Mouse (Mus musculus): ENCODE data around the gene Sdhaf2. TPM values are rescaled to one million over a fixed set of nuclear protein-coding genes. Genes with fewer than 3 reads are reported as not detected.
A peak's percentile ranks its signal among the peaks of the same experiment; 100 is the strongest.
"Not testable (repeated sequence)": the region's sequence is repeated elsewhere in the genome, so short reads cannot be mapped to it uniquely, and the experiment has no call there.

Sdhaf2 gene
- 10.3 and 17.1 TPM in 2 replicates for polyA plus RNA-seq (2012; rRNA removed)

- peaks cover 10% of the 10 kb centered on the region for H3K36me3 ChIP-seq (ENCODE audit: control insufficient read depth, insufficient read depth, low read length)
- peak within 1 kb of the TSS; percentile 100 for H3K27ac ChIP-seq (ENCODE audit: insufficient read depth, low read depth, low read length)
- H3K4me1 ChIP-seq (ENCODE audit: control insufficient read depth, insufficient read depth, insufficient read length, low read length): no peaks in the 10 kb centered on the region
- TF ChIP-seq POLR2A (IDR thresholded peaks at IDR 0.05; ENCODE audit: low read depth, low read length): no peak
- no peak for TF ChIP-seq CTCF (IDR thresholded peaks at IDR 0.05; ENCODE audit: extremely low read depth, insufficient read length, insufficient replicate concordance, low read depth, low read length)
- WGBS: under 1% methylated on average over 11 of the region's 11 CpGs
- H3K27me3 ChIP-seq (ENCODE audit: control insufficient read depth, insufficient read depth, low read length): no peaks in the 10 kb centered on the region
- H3K4me3 ChIP-seq (ENCODE audit: low read depth, low read length): peak within 1 kb of the TSS; percentile 99
Measured at GRCm38 (mm10) chr19:10525910-10526309, at the start of gene Sdhaf2. Gene Sdhaf2 (minus strand): TSS chr19:10526142.

- Histone ChIP-seq H3K4me1 (ENCODE audit: control insufficient read depth, insufficient read depth, insufficient read length, low read length) (0 out of 2 replicates have a peak, but pooled peaks cover 2% of the 10 kb centered on the region), H3K27me3 (ENCODE audit: control insufficient read depth, insufficient read depth, low read length) (0 out of 2 replicates have a peak, but pooled peaks cover 3% of the 10 kb centered on the region), H3K4me3 (ENCODE audit: low read depth, low read length) (no peak overlapping the region), H3K27ac (ENCODE audit: insufficient read depth, low read depth, low read length) (no peak overlapping the region), H3K36me3 (ENCODE audit: control insufficient read depth, insufficient read depth, low read length) (peaks cover 6% of the 10 kb centered on the region; the same call in 1 of the 2 replicates)
- TF ChIP-seq CTCF (IDR thresholded peaks at IDR 0.05; ENCODE audit: extremely low read depth, insufficient read length, insufficient replicate concordance, low read depth, low read length) (no peak), POLR2A (IDR thresholded peaks at IDR 0.05; ENCODE audit: low read depth, low read length) (no peak)
- WGBS: 92% methylated on average over 6 of the region's 6 CpGs
Measured at GRCm38 (mm10) chr19:10569627-10570026, 43.7 kb upstream of the Sdhaf2 start.

GRCm38 (mm10) chr19:10565217-10565616 lies 39.3 kb upstream of the Sdhaf2 start:
- no peaks in the 10 kb centered on the region for H3K36me3 ChIP-seq (ENCODE audit: control insufficient read depth, insufficient read depth, low read length)
- no peak for TF ChIP-seq POLR2A (IDR thresholded peaks at IDR 0.05; ENCODE audit: low read depth, low read length)
- TF ChIP-seq CTCF (IDR thresholded peaks at IDR 0.05; ENCODE audit: extremely low read depth, insufficient read length, insufficient replicate concordance, low read depth, low read length): no peak
- no peaks in the 10 kb centered on the region for H3K4me1 ChIP-seq (ENCODE audit: control insufficient read depth, insufficient read depth, insufficient read length, low read length)
- 46% methylated on average over 4 of the region's 4 CpGs for WGBS
- H3K27me3 ChIP-seq (ENCODE audit: control insufficient read depth, insufficient read depth, low read length): 0 out of 2 replicates have a peak, but pooled peaks cover 3% of the 10 kb centered on the region
- H3K4me3 ChIP-seq (ENCODE audit: low read depth, low read length): no peak overlapping the region
- H3K27ac ChIP-seq (ENCODE audit: insufficient read depth, low read depth, low read length): no peak overlapping the region

- Histone ChIP-seq H3K4me3 (ENCODE audit: low read depth, low read length) (no peak overlapping the region), H3K36me3 (ENCODE audit: control insufficient read depth, insufficient read depth, low read length) (no peaks in the 10 kb centered on the region), H3K27ac (ENCODE audit: insufficient read depth, low read depth, low read length) (no peak overlapping the region), H3K4me1 (ENCODE audit: control insufficient read depth, insufficient read depth, insufficient read length, low read length) (no peaks in the 10 kb centered on the region), H3K27me3 (ENCODE audit: control insufficient read depth, insufficient read depth, low read length) (0 out of 2 replicates have a peak, but pooled peaks cover 3% of the 10 kb centered on the region)
- WGBS: 75% methylated on average over 6 of the region's 6 CpGs
- no peak for TF ChIP-seq POLR2A (IDR thresholded peaks at IDR 0.05; ENCODE audit: low read depth, low read length)
- no peak for TF ChIP-seq CTCF (IDR thresholded peaks at IDR 0.05; ENCODE audit: extremely low read depth, insufficient read length, insufficient replicate concordance, low read depth, low read length)
Measured at GRCm38 (mm10) chr19:10564278-10564677, 38.3 kb upstream of the Sdhaf2 start.

GRCm38 (mm10) chr19:10562351-10562750 lies 36.4 kb upstream of the Sdhaf2 start:
- Histone ChIP-seq H3K36me3 (ENCODE audit: control insufficient read depth, insufficient read depth, low read length) (no peaks in the 10 kb centered on the region), H3K4me3 (ENCODE audit: low read depth, low read length) (no peak overlapping the region), H3K27me3 (ENCODE audit: control insufficient read depth, insufficient read depth, low read length) (0 out of 2 replicates have a peak, but pooled peaks cover 3% of the 10 kb centered on the region), H3K27ac (ENCODE audit: insufficient read depth, low read depth, low read length) (no peak overlapping the region), H3K4me1 (ENCODE audit: control insufficient read depth, insufficient read depth, insufficient read length, low read length) (no peaks in the 10 kb centered on the region)
- no peak for TF ChIP-seq POLR2A (IDR thresholded peaks at IDR 0.05; ENCODE audit: low read depth, low read length)
- TF ChIP-seq CTCF (IDR thresholded peaks at IDR 0.05; ENCODE audit: extremely low read depth, insufficient read length, insufficient replicate concordance, low read depth, low read length): no peak
- 70% methylated on average over 5 of the region's 5 CpGs for WGBS

- Histone ChIP-seq H3K4me3 (ENCODE audit: low read depth, low read length) (no peak overlapping the region), H3K36me3 (ENCODE audit: control insufficient read depth, insufficient read depth, low read length) (no peaks in the 10 kb centered on the region), H3K27ac (ENCODE audit: insufficient read depth, low read depth, low read length) (0 out of 2 replicates have a peak overlapping the region, but pooled peaks have one; percentile 4), H3K27me3 (ENCODE audit: control insufficient read depth, insufficient read depth, low read length) (0 out of 2 replicates have a peak, but pooled peaks cover 3% of the 10 kb centered on the region), H3K4me1 (ENCODE audit: control insufficient read depth, insufficient read depth, insufficient read length, low read length) (no peaks in the 10 kb centered on the region)
- TF ChIP-seq CTCF (IDR thresholded peaks at IDR 0.05; ENCODE audit: extremely low read depth, insufficient read length, insufficient replicate concordance, low read depth, low read length) (no peak), POLR2A (IDR thresholded peaks at IDR 0.05; ENCODE audit: low read depth, low read length) (no peak)
- WGBS: 56% methylated on average over 6 of the region's 6 CpGs
Measured at GRCm38 (mm10) chr19:10561558-10562314, 35.8 kb upstream of the Sdhaf2 start.

- no peaks in the 10 kb centered on the region for H3K36me3 ChIP-seq (ENCODE audit: control insufficient read depth, insufficient read depth, low read length)
- peaks cover 6% of the 10 kb centered on the region; the same call in 1 of the 2 replicates for H3K4me1 ChIP-seq (ENCODE audit: control insufficient read depth, insufficient read depth, insufficient read length, low read length)
- H3K27ac ChIP-seq (ENCODE audit: insufficient read depth, low read depth, low read length): no peak overlapping the region
- 51% methylated on average over 5 of the region's 5 CpGs for WGBS
- H3K4me3 ChIP-seq (ENCODE audit: low read depth, low read length): no peak overlapping the region
- TF ChIP-seq CTCF (IDR thresholded peaks at IDR 0.05; ENCODE audit: extremely low read depth, insufficient read length, insufficient replicate concordance, low read depth, low read length): no peak
- TF ChIP-seq POLR2A (IDR thresholded peaks at IDR 0.05; ENCODE audit: low read depth, low read length): no peak
- H3K27me3 ChIP-seq (ENCODE audit: control insufficient read depth, insufficient read depth, low read length): 0 out of 2 replicates have a peak, but pooled peaks cover 2% of the 10 kb centered on the region
Measured at GRCm38 (mm10) chr19:10560108-10560507, 34.2 kb upstream of the Sdhaf2 start.

GRCm38 (mm10) chr19:10557837-10558375 lies 32.0 kb upstream of the Sdhaf2 start:
- not testable (repeated sequence) for H3K4me1 ChIP-seq (ENCODE audit: control insufficient read depth, insufficient read depth, insufficient read length, low read length); H3K36me3 ChIP-seq (ENCODE audit: control insufficient read depth, insufficient read depth, low read length); H3K27me3 ChIP-seq (ENCODE audit: control insufficient read depth, insufficient read depth, low read length); H3K4me3 ChIP-seq (ENCODE audit: low read depth, low read length); H3K27ac ChIP-seq (ENCODE audit: insufficient read depth, low read depth, low read length)
- WGBS: 70% methylated on average over 4 of the region's 4 CpGs
